Mouse (Mus musculus) liver, embryonic 14.5 days (tissue): ENCODE measurements around the gene Agbl1. TPM values are rescaled to one million over a fixed set of nuclear protein-coding genes. Genes with fewer than 3 reads are reported as not detected.
A peak's percentile ranks its signal among the peaks of the same experiment; 100 is the strongest.

Source experiments
- ATAC-seq: fragments of 200-750 bp; cut with Nextera tagmentation; 2 replicates; pipeline ENCODE4 v1.8.0; 2017; ENCODE audit warnings: moderate number of reproducible peaks, mild to moderate bottlenecking, moderate library complexity; ENCODE audit not compliant: insufficient read depth
- DNase-seq, 3 experiments: peaks; one replicate each; pipeline ENCODE4 v3.0.0-alpha.2; 2012 to 2013; ENCODE audit warnings: low read depth in 3 of 3, low spot score in 3 of 3
- H3K27ac ChIP-seq: fragments of 300-500 bp; sonication (generic); 2 replicates; pipeline ENCODE4 v1.5.1; 2014; ENCODE audit warnings: moderate library complexity, mild to moderate bottlenecking, control low read depth, inconsistent platforms
- H3K27me3 ChIP-seq: fragments of 300-500 bp; sonication (generic); 2 replicates; pipeline ENCODE4 v1.6.1; 2014; ENCODE audit warnings: mild to moderate bottlenecking, low read length, moderate library complexity; ENCODE audit not compliant: control insufficient read depth, insufficient read depth
- H3K36me3 ChIP-seq: fragments of 300-500 bp; sonication (generic); replicated peaks from 2 replicates; pipeline ENCODE4 v1.6.1; 2014; ENCODE audit warnings: low read depth; ENCODE audit not compliant: control insufficient read depth, insufficient read depth
- H3K4me1 ChIP-seq, 2 experiments: fragments of 200-500 bp in 1 of 2; fragments of 300-500 bp in 1 of 2; sonication (generic) in 1 of 2; replicated peaks; 2 replicates each; pipeline ENCODE4 v1.6.1; 2012 to 2014; ENCODE audit warnings: antibody characterized with exemption in 1 of 2, inconsistent platforms in 1 of 2, low read length in 1 of 2; ENCODE audit not compliant: control insufficient read depth in 2 of 2, insufficient read depth in 2 of 2
- H3K4me2 ChIP-seq: fragments of 300-500 bp; sonication (generic); 2 replicates; pipeline ENCODE4 v1.6.1; 2014; ENCODE audit warnings: low read depth, mild to moderate bottlenecking, control low read depth, moderate library complexity
- H3K4me3 ChIP-seq, 2 experiments: fragments of 200-500 bp in 1 of 2; fragments of 300-500 bp in 1 of 2; sonication (generic) in 1 of 2; 2 replicates each; pipeline ENCODE4 v1.5.1; 2012 to 2014; ENCODE audit warnings: low read depth in 2 of 2, low read length in 2 of 2, mild to moderate bottlenecking in 2 of 2, control low read depth in 1 of 2, inconsistent platforms in 1 of 2, moderate library complexity in 1 of 2; ENCODE audit not compliant: insufficient read depth in 1 of 2
- H3K9ac ChIP-seq: fragments of 300-500 bp; sonication (generic); replicated peaks from 2 replicates; pipeline ENCODE4 v1.6.1; 2014; ENCODE audit warnings: mild to moderate bottlenecking, control low read depth, moderate library complexity
- H3K9me3 ChIP-seq: fragments of 300-500 bp; sonication (generic); 2 replicates; pipeline ENCODE4 v1.6.1; 2016; ENCODE audit warnings: low read length, mixed read lengths; ENCODE audit not compliant: control insufficient read depth
- CTCF ChIP-seq: IDR thresholded peaks from 2 replicates; pipeline ENCODE4 v1.5.1; 2016; ENCODE audit warnings: antibody characterized with exemption, low read depth, control low read depth
- EP300 ChIP-seq: IDR thresholded peaks from 2 replicates; pipeline ENCODE4 v1.6.1; 2016; ENCODE audit warnings: antibody characterized with exemption, low read depth
- WGBS: fragments of 180-500 bp; shearing (Covaris S2); extraction: QIAGEN DNeasy Blood & Tissue Kit; methylation state at CpG from one replicate; pipeline ENCODE4 v1.1.7; 2014; ENCODE audit not compliant: insufficient replicate concordance; 5-methylcytosine and 5-hydroxymethylcytosine counted together
- polyA plus RNA-seq, 2 experiments: library from polyadenylated mRNA; depleted of rRNA in 1 of 2; stranded (reverse) in 1 of 2; unstranded in 1 of 2; fragments of >200 nt; fragmentation: Nextera tagmentation in 1 of 2; extraction: Ambion mirVana in 1 of 2; gene quantifications; 2 replicates each; pipeline versions ENCODE4 v1.2.1 to v1.2.3; 2012 to 2014

Gene Agbl1
- polyA plus RNA-seq, 2 experiments = not detected

DNA sequence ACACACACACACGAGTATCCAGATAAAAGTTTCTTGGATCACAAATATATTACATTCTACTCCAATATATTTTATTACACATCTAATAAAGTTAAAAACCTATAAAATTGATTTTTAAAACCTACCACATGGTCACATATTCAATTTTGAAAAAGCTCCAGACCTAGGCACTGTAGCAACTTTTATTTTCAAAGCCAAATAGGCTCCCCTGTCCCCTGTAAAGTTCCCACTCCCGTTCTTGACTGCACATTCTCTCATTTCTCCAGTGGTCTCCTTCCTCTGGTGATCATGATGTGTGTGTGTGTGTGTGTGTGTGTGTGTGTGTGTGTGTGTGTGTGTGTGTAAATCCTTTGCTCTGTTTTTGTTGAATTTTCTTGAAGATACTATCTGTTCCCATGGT is 152.3 kb downstream of the Agbl1 start:
- Histone ChIP-seq H3K4me3 (no peak overlapping the region), H3K27me3 (no peaks in the 10 kb centered on the region), H3K9ac (no peak overlapping the region), H3K36me3 (no peaks in the 10 kb centered on the region), H3K4me1 (no peaks in the 10 kb centered on the region), H3K4me2 (no peak overlapping the region), H3K27ac (no peak overlapping the region), H3K9me3 (no peaks in the 10 kb centered on the region)
- no peak for TF ChIP-seq CTCF
- no peak for TF ChIP-seq EP300
- DNase-seq (no peak), ATAC-seq (no peak)
- WGBS = 63% methylated on average over 2 of the region's 2 CpGs

DNA sequence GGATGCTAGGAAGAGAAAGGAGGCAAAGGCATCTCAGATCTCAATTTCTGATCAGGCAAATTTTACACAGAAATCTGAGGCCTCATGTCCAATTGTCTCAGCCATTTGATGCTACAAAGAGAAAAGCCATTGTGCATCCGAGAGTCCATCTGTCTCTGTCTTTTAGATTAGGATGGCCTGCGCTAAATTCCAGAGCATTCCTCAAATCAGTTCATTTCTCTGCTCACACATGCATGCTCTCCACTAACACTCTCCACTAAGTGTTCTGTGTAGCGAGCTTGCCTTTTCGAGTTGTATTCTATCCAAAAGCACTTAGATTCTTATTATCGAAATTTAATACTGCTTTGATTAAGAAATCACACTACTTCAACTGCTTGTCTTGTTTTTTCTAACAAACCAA is 159.6 kb downstream of the Agbl1 start:
- ATAC-seq (no peak), DNase-seq (no peak)
- TF ChIP-seq CTCF (no peak), EP300 (no peak)
- Histone ChIP-seq H3K27me3 (no peaks in the 10 kb centered on the region), H3K9ac (no peak overlapping the region), H3K9me3 (no peaks in the 10 kb centered on the region), H3K4me3 (no peak overlapping the region), H3K36me3 (no peaks in the 10 kb centered on the region), H3K27ac (no peak overlapping the region), H3K4me2 (no peak overlapping the region), H3K4me1 (no peaks in the 10 kb centered on the region)
- 56% methylated on average over 5 of the region's 5 CpGs for WGBS

DNA sequence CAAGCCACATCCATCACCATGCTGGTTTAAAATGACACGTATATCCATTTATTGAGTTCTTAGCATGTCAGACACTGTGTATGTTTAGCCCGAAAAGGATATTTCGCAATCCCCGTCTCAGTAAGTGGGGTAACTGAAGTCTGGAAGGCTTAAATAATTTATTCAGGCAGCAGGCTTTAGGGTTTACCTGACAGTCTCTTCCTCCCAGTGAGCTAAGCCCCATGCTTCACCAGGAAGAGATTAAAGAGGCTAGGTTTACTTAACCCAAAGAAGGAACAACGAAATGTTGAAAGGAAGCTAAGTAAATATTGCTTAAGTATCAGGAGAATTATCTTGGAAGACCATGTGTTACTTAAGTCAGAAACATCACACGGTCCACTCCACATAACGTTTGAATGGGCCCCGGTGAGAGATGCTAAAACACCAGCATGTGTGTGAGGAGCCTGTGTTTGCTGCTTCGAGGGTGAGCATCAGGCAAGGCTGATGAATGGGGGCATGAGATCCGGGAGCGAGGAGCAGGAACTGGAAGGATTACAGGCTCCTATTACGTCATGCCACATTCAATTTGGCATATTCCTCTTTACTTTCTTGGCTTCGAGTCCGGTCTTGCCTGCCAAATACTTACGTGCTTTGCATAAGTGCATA is 162.7 kb downstream of the Agbl1 start:
- Histone ChIP-seq H3K27me3 (no peaks in the 10 kb centered on the region), H3K4me2 (no peak overlapping the region), H3K4me1 (no peaks in the 10 kb centered on the region), H3K9ac (no peak overlapping the region), H3K36me3 (no peaks in the 10 kb centered on the region), H3K27ac (no peak overlapping the region), H3K4me3 (no peak overlapping the region), H3K9me3 (no peaks in the 10 kb centered on the region)
- whole genome bisulfite sequencing = 13% methylated on average over 15 of the region's 15 CpGs
- no peak for ATAC-seq
- TF ChIP-seq CTCF (no peak), EP300 (no peak)
- no peak for DNase-seq

DNA sequence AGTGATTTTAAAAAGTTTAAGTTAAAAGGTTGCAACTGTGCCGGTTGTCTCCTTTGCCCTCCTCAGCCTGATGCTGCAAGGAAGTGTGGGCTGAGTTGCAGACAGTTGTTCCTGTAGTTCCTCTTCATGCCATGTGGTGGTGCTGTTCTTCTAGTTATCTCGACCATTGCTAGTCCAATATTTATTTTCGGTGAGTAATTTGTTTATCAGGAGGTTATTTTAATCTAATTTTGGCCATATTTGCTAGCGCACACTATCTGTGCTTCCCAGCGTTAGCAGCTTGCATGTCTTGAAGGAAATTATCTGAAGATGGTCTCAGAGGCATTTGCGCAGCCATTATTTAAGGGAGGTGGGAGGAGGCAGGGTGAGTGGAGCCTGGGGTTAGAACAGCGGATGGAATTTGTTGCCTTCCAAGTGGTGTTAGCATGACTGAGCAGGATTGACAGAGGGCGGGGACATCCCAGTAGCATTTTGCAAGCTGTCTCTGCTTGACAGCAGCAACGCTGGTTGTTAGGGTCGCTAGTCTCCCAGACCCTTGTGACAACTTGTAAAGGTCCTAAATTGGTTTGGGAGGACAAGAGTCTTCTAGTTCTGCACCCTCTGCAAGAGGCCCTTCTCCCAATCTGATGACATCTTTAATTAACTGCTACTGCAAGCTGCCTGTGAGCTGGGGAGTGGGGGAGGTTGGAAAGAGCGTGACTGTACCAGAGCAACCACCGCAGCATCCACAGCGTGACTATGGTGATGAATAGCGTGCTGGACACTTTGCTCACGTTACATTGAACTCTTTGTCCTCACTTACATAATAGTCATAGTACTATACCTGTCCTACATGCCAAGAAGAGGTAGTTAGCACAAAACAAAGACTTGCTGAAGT is 163.5 kb downstream of the Agbl1 start:
- Histone ChIP-seq H3K36me3 (no peaks in the 10 kb centered on the region), H3K4me2 (0 out of 2 replicates have a peak overlapping the region, but pooled peaks have one; percentile 4), H3K4me1 (no peaks in the 10 kb centered on the region), H3K9ac (no peak overlapping the region), H3K27me3 (no peaks in the 10 kb centered on the region), H3K9me3 (no peaks in the 10 kb centered on the region), H3K27ac (no peak overlapping the region), H3K4me3 (no peak overlapping the region)
- DNase-seq (peak in 1 of 3 experiments; percentile 6), ATAC-seq (no peak)
- TF ChIP-seq CTCF (peak; percentile 63), EP300 (no peak)
- WGBS = 23% methylated on average over 15 of the region's 15 CpGs

DNA sequence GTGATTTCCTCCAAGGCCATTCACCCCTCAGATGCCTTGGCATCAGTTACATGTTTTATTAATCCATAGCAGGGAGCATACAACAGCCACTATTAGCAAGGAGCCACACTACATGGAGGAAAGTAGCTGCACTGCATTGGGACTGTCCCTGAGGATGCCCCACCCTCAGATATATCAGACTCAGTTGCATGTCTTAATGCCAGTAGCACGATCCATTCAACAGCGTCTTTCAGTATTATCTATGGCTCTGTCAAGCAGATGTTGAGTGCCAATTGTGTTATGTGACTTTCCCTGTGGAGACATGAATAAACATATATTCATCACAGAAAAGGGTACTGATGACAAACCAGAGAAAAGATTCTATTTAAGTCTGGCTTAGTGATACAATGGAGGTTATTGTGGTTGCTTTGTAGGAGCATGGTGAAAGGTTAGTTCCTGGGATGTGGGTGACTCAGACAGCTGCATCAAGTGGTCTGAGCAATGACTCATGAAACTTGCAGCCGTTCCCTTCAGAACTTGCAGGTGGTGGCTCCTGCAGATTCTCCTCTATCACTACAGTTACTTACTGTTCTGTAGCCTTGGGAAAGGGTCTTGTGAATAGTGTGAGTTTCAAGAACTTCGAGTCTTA is 178.4 kb downstream of the Agbl1 start:
- Histone ChIP-seq H3K27me3 (no peaks in the 10 kb centered on the region), H3K9ac (no peak overlapping the region), H3K27ac (no peak overlapping the region), H3K9me3 (no peaks in the 10 kb centered on the region), H3K4me3 (no peak overlapping the region), H3K4me1 (no peaks in the 10 kb centered on the region), H3K36me3 (no peaks in the 10 kb centered on the region), H3K4me2 (no peak overlapping the region)
- WGBS = 53% methylated on average over 4 of the region's 4 CpGs
- no peak for TF ChIP-seq CTCF
- no peak for TF ChIP-seq EP300
- no peak for ATAC-seq
- DNase-seq = no peak
